Mouse (Mus musculus) retina, embryonic 14.5 days (tissue): ENCODE measurements around the gene Plvap.

ENCODE experiments used
- DNase-seq: peaks from one replicate; pipeline ENCODE4 v3.0.0-alpha.2; 2015; ENCODE audit warnings: low spot score

The Plvap gene

DNA sequence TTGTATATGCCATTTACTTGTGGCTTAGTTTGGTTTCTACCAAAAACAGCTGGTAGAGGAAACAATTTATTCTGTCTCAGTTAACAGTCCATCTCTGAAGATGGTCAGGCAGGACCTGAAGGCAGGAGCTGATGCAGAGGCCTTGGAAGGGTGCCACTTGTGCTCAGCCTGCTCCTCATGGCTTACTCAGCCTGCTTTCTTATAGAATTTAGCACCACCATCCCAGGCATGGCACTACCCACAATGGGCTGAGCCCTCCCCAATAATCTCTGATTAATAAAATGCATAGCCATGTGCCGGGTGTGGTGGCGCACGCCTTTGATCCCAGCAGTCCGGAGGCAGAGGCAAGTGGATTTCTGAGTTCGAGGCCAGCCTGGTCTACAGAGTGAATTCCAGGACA lies 45.4 kb downstream of the Plvap start:
- DNase-seq: no peak

- DNase-seq: no peak
These were observed 45.8 kb downstream of the Plvap start for GRCm38 (mm10) chr8:71465733-71466132.

GRCm38 (mm10) chr8:71464513-71465500 lies 46.7 kb downstream of the Plvap start, which contains the start of gene Mrpl34:
Gene Mrpl34 (plus strand): TSS chr8:71464959.
- DNase-seq: peak; percentile 100

GRCm38 (mm10) chr8:71463188-71464033 lies 48.1 kb downstream of the Plvap start, which contains the start of gene Abhd8:
Gene Abhd8 (minus strand): TSS chr8:71463655.
- peak; percentile 99 for DNase-seq

DNA sequence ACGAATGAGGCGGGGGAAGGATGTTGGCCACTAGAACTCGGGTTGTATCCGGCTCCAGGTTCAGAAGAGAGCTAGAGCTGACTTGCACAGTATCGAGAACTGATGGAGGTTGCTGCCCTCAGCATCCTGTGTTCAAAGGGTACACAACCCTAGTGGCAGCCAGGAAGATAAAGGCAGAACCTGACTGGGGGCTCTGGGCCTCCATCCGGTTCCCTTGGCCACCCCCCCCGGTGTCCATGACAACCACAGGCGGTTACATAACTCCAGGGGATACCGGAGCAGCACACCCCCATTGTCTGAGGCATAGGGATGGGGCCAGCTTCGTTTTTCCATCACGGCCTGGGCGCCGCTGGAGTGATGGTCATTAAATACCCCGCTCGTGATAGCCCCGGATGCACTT lies 48.8 kb downstream of the Plvap start:
- peak; percentile 35 for DNase-seq

GRCm38 (mm10) chr8:71462191-71462590 lies 49.4 kb downstream of the Plvap start:
- DNase-seq: no peak

DNA sequence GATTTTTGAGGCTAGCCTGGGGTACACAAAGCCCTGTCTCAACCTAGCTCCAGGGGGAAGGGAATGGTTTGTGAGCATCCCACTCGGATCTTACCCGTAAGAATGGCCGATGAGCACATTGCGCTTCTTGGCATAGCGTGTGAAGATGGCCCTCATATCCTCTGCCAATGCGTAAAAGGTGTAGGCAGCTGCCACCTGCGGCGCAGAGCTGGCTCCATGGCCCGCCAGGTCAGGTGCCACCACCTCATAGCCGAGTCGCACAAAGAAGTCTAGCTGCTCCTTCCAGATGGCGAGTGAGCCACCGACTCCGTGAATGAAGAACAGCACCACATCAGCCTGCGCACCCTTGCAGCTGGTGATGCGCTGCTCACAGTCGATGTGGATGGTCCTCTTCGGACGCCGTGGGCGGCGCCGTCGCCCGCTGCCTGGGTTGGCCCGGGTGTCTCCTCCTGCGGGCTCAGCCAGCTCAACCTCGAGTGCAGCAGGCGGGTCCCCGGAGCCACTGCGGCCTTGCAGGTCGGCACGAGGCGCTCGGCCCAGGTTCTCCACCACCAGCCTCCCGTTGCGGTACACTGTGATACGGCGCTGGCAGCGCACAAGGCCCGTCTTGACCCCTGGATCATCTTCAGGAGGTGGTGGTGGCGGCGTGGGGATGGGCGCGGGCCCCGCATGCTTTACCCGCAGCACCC lies 50.3 kb downstream of the Plvap start:
- DNase-seq: no peak

- no peak for DNase-seq
These were observed 50.8 kb downstream of the Plvap start for GRCm38 (mm10) chr8:71460716-71461115.

- DNase-seq: no peak
These were observed 53.8 kb downstream of the Plvap start for GRCm38 (mm10) chr8:71457659-71458270.

DNA sequence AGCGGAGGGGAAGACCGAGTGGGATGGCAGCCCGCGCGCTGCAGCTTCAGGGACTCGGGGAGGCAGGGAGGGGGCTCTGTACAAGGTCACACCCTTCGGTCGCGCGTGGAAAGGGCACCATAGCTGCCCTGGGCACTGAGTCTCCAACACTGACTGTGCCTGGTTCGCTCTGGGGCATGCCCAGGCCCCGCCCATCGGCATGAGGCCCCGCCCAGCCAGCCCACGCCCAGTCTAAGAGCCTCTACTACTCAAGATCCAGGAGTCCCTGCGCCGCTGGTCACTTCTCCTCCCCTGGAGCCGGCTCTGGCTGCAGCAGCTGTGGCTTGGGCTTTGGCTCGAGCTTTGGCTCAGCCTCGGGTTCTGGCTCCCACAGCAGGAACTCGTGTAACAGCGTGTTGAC lies 54.6 kb downstream of the Plvap start:
- no peak for DNase-seq

- DNase-seq: no peak
These were observed 56.9 kb downstream of the Plvap start for GRCm38 (mm10) chr8:71454668-71455067.

- DNase-seq: no peak
These were observed 58.9 kb downstream of the Plvap start for GRCm38 (mm10) chr8:71452669-71453068.

GRCm38 (mm10) chr8:71451777-71452176 lies 59.8 kb downstream of the Plvap start:
- DNase-seq: no peak

DNA sequence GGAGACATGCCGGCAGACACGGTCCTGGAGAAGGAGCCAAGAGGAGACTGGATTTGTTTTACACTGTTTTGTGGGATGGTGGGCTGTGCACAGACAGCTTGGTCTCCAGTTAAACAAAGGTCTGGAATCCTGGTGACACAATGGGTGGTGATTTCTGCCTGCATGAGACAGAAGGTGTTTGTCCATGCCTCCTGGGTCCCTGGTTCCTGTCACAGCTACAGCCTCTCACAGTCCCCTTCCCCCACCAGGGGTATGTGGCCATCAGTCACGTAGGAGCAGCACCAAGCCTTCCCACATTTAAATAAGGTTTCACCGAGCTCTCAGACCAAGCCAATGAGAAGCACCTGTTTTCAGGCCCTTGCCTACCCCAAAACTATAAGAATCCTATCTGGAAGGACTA lies 60.2 kb downstream of the Plvap start:
- no peak for DNase-seq
